Mouse (Mus musculus): ENCODE data around the gene Wfdc12. TPM values are rescaled to one million over a fixed set of nuclear protein-coding genes. Genes with fewer than 3 reads are reported as not detected.

The Wfdc12 gene
- polyA plus RNA-seq, 1 experiment: not detected

DNA sequence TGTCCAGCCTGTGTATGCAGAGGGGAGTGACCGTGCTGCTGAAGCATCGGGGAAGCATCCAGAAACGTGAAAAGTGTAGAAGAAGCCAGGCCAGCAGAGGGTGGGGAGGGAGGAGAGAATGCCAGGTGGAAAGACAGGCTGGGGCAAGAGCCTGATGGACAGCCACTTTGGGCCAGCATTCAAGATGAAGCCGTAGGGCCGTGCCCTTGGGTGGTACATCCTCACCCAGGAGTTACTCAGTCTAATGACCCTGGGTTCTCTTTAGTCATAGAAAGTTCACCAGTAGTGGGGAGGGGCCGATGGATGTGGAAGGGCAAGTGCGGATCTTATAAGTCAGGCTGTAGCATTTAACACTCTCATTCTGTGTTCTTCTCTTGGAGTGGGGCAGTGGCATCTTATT is 34.2 kb downstream of the Wfdc12 start:
- H3K4me1 ChIP-seq (ENCODE audit: control insufficient read depth, insufficient read depth, low read length): no peaks in the 10 kb centered on the region
- no peak overlapping the region for H3K4me3 ChIP-seq (replicated peaks; ENCODE audit: control insufficient read depth, low read depth, low read length)
- 84% methylated on average over 7 of the region's 7 CpGs for WGBS
- TF ChIP-seq POLR2A (IDR thresholded peaks at IDR 0.05; ENCODE audit: borderline replicate concordance, control insufficient read depth, low read depth, low read length) (no peak), CTCF (IDR thresholded peaks at IDR 0.05; ENCODE audit: control insufficient read depth, insufficient read depth, low read length) (no peak)
- H3K27ac ChIP-seq (ENCODE audit: control insufficient read depth, insufficient read depth, low read depth, low read length, poor library complexity): no peak overlapping the region

GRCm38 (mm10) chr2:164154007-164154406 is 36.4 kb downstream of the Wfdc12 start:
- H3K4me3 ChIP-seq (replicated peaks; ENCODE audit: control insufficient read depth, low read depth, low read length): no peak overlapping the region
- no peaks in the 10 kb centered on the region for H3K4me1 ChIP-seq (ENCODE audit: control insufficient read depth, insufficient read depth, low read length)
- no peak for TF ChIP-seq POLR2A (IDR thresholded peaks at IDR 0.05; ENCODE audit: borderline replicate concordance, control insufficient read depth, low read depth, low read length)
- TF ChIP-seq CTCF (IDR thresholded peaks at IDR 0.05; ENCODE audit: control insufficient read depth, insufficient read depth, low read length): no peak
- 93% methylated on average over 10 of the region's 10 CpGs for WGBS
- no peak overlapping the region for H3K27ac ChIP-seq (ENCODE audit: control insufficient read depth, insufficient read depth, low read depth, low read length, poor library complexity)

DNA sequence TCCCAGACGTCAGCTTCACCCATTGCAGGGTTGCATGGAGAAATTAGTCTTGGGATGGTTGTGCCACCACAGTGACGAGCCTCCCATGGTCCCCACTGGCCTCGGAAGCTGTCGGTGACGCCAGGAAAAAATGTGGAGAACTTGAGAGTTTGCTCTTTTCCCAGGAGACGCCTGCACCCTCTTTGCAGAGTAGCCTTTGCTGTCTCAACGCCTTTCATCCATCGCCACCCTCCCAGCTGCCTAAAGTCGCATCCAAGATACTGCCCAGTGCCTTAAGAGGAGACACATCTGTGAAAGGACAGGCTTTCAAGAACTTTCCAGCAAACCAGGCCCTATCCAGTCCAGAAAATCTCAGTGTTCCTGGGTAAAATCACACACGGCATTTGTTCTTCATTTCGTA is 38.1 kb downstream of the Wfdc12 start:
- Histone ChIP-seq H3K27ac (ENCODE audit: control insufficient read depth, insufficient read depth, low read depth, low read length, poor library complexity) (no peak overlapping the region), H3K4me3 (replicated peaks; ENCODE audit: control insufficient read depth, low read depth, low read length) (no peak overlapping the region), H3K4me1 (ENCODE audit: control insufficient read depth, insufficient read depth, low read length) (no peaks in the 10 kb centered on the region)
- WGBS: 87% methylated on average over 11 of the region's 11 CpGs
- TF ChIP-seq POLR2A (IDR thresholded peaks at IDR 0.05; ENCODE audit: borderline replicate concordance, control insufficient read depth, low read depth, low read length): no peak
- no peak for TF ChIP-seq CTCF (IDR thresholded peaks at IDR 0.05; ENCODE audit: control insufficient read depth, insufficient read depth, low read length)

DNA sequence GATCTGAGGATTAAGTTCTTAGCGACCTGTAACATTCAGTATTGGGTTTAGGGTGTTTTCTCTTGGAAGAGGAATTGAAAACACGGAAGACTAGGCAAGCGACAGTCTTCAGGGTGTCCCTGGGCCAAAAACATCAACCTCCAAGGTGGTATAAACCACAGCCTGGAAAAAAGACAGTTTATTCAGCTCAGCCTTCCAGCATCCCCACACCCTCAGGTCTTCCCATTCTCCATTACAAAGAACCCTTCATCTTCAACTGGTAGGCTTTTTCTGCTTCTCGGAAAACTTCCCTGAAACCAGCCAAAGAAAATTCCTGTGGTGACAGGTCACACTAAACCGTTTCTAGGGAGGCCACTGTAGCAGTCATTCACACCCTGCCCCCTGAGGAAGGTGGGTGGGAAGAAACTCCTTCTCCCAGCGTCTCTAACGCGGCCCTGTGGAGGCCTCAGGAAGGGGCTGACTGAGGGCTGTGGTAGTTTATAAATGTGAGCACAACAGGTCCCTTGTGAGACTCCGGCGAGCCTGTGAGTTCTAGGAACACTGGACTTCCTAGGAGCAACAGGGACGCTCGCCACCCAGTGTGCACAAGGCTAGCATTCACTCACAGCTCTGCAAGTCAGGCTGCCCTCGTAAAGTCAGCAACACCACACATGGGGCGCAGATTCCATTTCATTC is 40.2 kb downstream of the Wfdc12 start:
- H3K4me1 ChIP-seq (ENCODE audit: control insufficient read depth, insufficient read depth, low read length): no peaks in the 10 kb centered on the region
- WGBS: 83% methylated on average over 14 of the region's 14 CpGs
- no peak overlapping the region for H3K27ac ChIP-seq (ENCODE audit: control insufficient read depth, insufficient read depth, low read depth, low read length, poor library complexity)
- H3K4me3 ChIP-seq (replicated peaks; ENCODE audit: control insufficient read depth, low read depth, low read length): no peak overlapping the region
- no peak for TF ChIP-seq CTCF (IDR thresholded peaks at IDR 0.05; ENCODE audit: control insufficient read depth, insufficient read depth, low read length)
- TF ChIP-seq POLR2A (IDR thresholded peaks at IDR 0.05; ENCODE audit: borderline replicate concordance, control insufficient read depth, low read depth, low read length): no peak

GRCm38 (mm10) chr2:164146556-164146955 is 43.9 kb downstream of the Wfdc12 start:
- no peak overlapping the region for H3K4me3 ChIP-seq (replicated peaks; ENCODE audit: control insufficient read depth, low read depth, low read length)
- WGBS: 93% methylated on average over 12 of the region's 12 CpGs
- H3K4me1 ChIP-seq (ENCODE audit: control insufficient read depth, insufficient read depth, low read length): no peaks in the 10 kb centered on the region
- no peak for TF ChIP-seq POLR2A (IDR thresholded peaks at IDR 0.05; ENCODE audit: borderline replicate concordance, control insufficient read depth, low read depth, low read length)
- no peak for TF ChIP-seq CTCF (IDR thresholded peaks at IDR 0.05; ENCODE audit: control insufficient read depth, insufficient read depth, low read length)
- H3K27ac ChIP-seq (ENCODE audit: control insufficient read depth, insufficient read depth, low read depth, low read length, poor library complexity): no peak overlapping the region

DNA sequence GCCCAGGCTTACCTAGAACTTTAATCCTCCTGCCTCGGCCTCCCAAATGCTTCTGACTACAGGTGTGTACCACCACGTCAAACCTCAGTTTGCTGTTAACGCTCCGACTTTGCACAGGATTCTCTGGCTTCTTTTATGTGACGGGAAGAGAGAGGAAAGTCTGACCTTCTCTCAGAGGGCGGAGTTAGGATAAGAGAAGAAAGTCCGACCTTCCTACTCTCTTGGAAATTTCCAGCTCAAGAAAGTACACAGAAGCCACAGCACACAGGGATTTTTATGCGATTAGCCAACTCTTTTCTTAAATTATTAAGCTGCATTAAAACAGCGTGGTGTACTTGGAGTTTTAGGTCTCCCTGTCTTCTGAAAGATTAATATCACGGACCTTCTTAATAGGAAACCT is 45.9 kb downstream of the Wfdc12 start:
- TF ChIP-seq CTCF (IDR thresholded peaks at IDR 0.05; ENCODE audit: control insufficient read depth, insufficient read depth, low read length) (no peak), POLR2A (IDR thresholded peaks at IDR 0.05; ENCODE audit: borderline replicate concordance, control insufficient read depth, low read depth, low read length) (no peak)
- Histone ChIP-seq H3K27ac (ENCODE audit: control insufficient read depth, insufficient read depth, low read depth, low read length, poor library complexity) (no peak overlapping the region), H3K4me3 (replicated peaks; ENCODE audit: control insufficient read depth, low read depth, low read length) (no peak overlapping the region), H3K4me1 (ENCODE audit: control insufficient read depth, insufficient read depth, low read length) (no peaks in the 10 kb centered on the region)
- 87% methylated on average over 10 of the region's 10 CpGs for WGBS

GRCm38 (mm10) chr2:164144025-164144424 is 46.4 kb downstream of the Wfdc12 start:
- Histone ChIP-seq H3K4me3 (replicated peaks; ENCODE audit: control insufficient read depth, low read depth, low read length) (no peak overlapping the region), H3K4me1 (ENCODE audit: control insufficient read depth, insufficient read depth, low read length) (no peaks in the 10 kb centered on the region), H3K27ac (ENCODE audit: control insufficient read depth, insufficient read depth, low read depth, low read length, poor library complexity) (no peak overlapping the region)
- no peak for TF ChIP-seq POLR2A (IDR thresholded peaks at IDR 0.05; ENCODE audit: borderline replicate concordance, control insufficient read depth, low read depth, low read length)
- TF ChIP-seq CTCF (IDR thresholded peaks at IDR 0.05; ENCODE audit: control insufficient read depth, insufficient read depth, low read length): no peak
- 60% methylated on average over 6 of the region's 6 CpGs for WGBS

- 75% methylated on average over 10 of the region's 10 CpGs for WGBS
- H3K4me1 ChIP-seq (ENCODE audit: control insufficient read depth, insufficient read depth, low read length): no peaks in the 10 kb centered on the region
- TF ChIP-seq CTCF (IDR thresholded peaks at IDR 0.05; ENCODE audit: control insufficient read depth, insufficient read depth, low read length): no peak
Measured at GRCm38 (mm10) chr2:164142021-164142420, 48.4 kb downstream of the Wfdc12 start.

More at GRCm38 (mm10) chr2:164142021-164142420, 48.4 kb downstream of the Wfdc12 start:
- no peak overlapping the region for H3K4me3 ChIP-seq (replicated peaks; ENCODE audit: control insufficient read depth, low read depth, low read length)
- H3K27ac ChIP-seq (ENCODE audit: control insufficient read depth, insufficient read depth, low read depth, low read length, poor library complexity): no peak overlapping the region

Other genes with a start within 250 kb of the Wfdc12 start
- gene Ywhab, start 195.6 kb downstream of the Wfdc12 start, polyA plus RNA-seq (2011; ENCODE audit: insufficient read depth, insufficient read length, low replicate concordance, missing spikeins): 38.3 and 61.2 TPM in 2 replicates
- 8.6 and 10.8 TPM in 2 replicates for gene Pabpc1l, start 165.2 kb downstream of the Wfdc12 start, polyA plus RNA-seq (2011; ENCODE audit: insufficient read depth, insufficient read length, low replicate concordance, missing spikeins)
- gene Stk4, start 120.3 kb downstream of the Wfdc12 start, polyA plus RNA-seq (2011; ENCODE audit: insufficient read depth, insufficient read length, low replicate concordance, missing spikeins): 27.5 and 28.7 TPM in 2 replicates
- gene Tomm34, start 119.4 kb downstream of the Wfdc12 start, polyA plus RNA-seq (2011; ENCODE audit: insufficient read depth, insufficient read length, low replicate concordance, missing spikeins): 34.6 and 50.9 TPM in 2 replicates
- not detected in 2 replicates for gene Kcns1, start 19.5 kb downstream of the Wfdc12 start, polyA plus RNA-seq (2011; ENCODE audit: insufficient read depth, insufficient read length, low replicate concordance, missing spikeins)
- gene Wfdc5, start 7.9 kb downstream of the Wfdc12 start, polyA plus RNA-seq (2011; ENCODE audit: insufficient read depth, insufficient read length, low replicate concordance, missing spikeins): not detected in 2 replicates
- not detected in 2 replicates for gene Wfdc15a, start 9.5 kb upstream of the Wfdc12 start, polyA plus RNA-seq (2011; ENCODE audit: insufficient read depth, insufficient read length, low replicate concordance, missing spikeins)
- gene Wfdc15b, start 31.1 kb upstream of the Wfdc12 start, polyA plus RNA-seq (2011; ENCODE audit: insufficient read depth, insufficient read length, low replicate concordance, missing spikeins): 3.2 TPM in 1 of 2 replicates, not detected in the other
- not detected in 2 replicates for gene Svs2, start 47.9 kb upstream of the Wfdc12 start, polyA plus RNA-seq (2011; ENCODE audit: insufficient read depth, insufficient read length, low replicate concordance, missing spikeins)
- gene Svs3b, start 66.0 kb upstream of the Wfdc12 start, polyA plus RNA-seq (2011; ENCODE audit: insufficient read depth, insufficient read length, low replicate concordance, missing spikeins): not detected in 2 replicates
- gene Svs4, start 87.9 kb upstream of the Wfdc12 start, polyA plus RNA-seq (2011; ENCODE audit: insufficient read depth, insufficient read length, low replicate concordance, missing spikeins): not detected in 2 replicates
- gene Svs3a, start 98.7 kb upstream of the Wfdc12 start, polyA plus RNA-seq (2011; ENCODE audit: insufficient read depth, insufficient read length, low replicate concordance, missing spikeins): not detected in 2 replicates
- gene Svs6, start 126.1 kb upstream of the Wfdc12 start, polyA plus RNA-seq (2011; ENCODE audit: insufficient read depth, insufficient read length, low replicate concordance, missing spikeins): not detected in 2 replicates
- not detected in 2 replicates for gene Svs5, start 142.1 kb upstream of the Wfdc12 start, polyA plus RNA-seq (2011; ENCODE audit: insufficient read depth, insufficient read length, low replicate concordance, missing spikeins)
- gene Slpi, start 198.5 kb upstream of the Wfdc12 start, polyA plus RNA-seq (2011; ENCODE audit: insufficient read depth, insufficient read length, low replicate concordance, missing spikeins): 48.8 and 108 TPM in 2 replicates
- not detected in 2 replicates for gene Rbpjl, start 212.5 kb upstream of the Wfdc12 start, polyA plus RNA-seq (2011; ENCODE audit: insufficient read depth, insufficient read length, low replicate concordance, missing spikeins)
- gene Matn4, start 214.6 kb upstream of the Wfdc12 start, polyA plus RNA-seq (2011; ENCODE audit: insufficient read depth, insufficient read length, low replicate concordance, missing spikeins): 0.86 and 1.2 TPM in 2 replicates